Mouse (Mus musculus): ENCODE measurements at regions not wholly inside any gene's neighbourhood (a gene's known extent, or its start where the extent isn't known, plus 50 kb on each side); places are given as distances from the start of the nearest gene placed in this dataset.
"Not testable (repeated sequence)": the region's sequence is repeated elsewhere in the genome, so short reads cannot be mapped to it uniquely, and the experiment has no call there.

GRCm38 (mm10) chr3:7811301-7811700 lies 1191.1 kb upstream of the 1700008P02Rik start:
- not testable (repeated sequence) for DNase-seq

GRCm38 (mm10) chr3:7805121-7805520 lies 1184.9 kb upstream of the 1700008P02Rik start:
- DNase-seq = not testable (repeated sequence)

GRCm38 (mm10) chr3:7804209-7804608 lies 1184.0 kb upstream of the 1700008P02Rik start:
- DNase-seq = no peak

GRCm38 (mm10) chr3:7799486-7799885 lies 1179.2 kb upstream of the 1700008P02Rik start:
- peak; percentile 42 to 57 for DNase-seq

GRCm38 (mm10) chr3:7787665-7788064 lies 1167.4 kb upstream of the 1700008P02Rik start:
- DNase-seq = peak; percentile 87 to 92

GRCm38 (mm10) chr3:7785096-7785495 lies 1164.9 kb upstream of the 1700008P02Rik start:
- peak in 1 of 2 experiments; percentile 5 for DNase-seq

GRCm38 (mm10) chr3:7755445-7755844 lies 1135.2 kb upstream of the 1700008P02Rik start:
- peak; percentile 8 for DNase-seq

GRCm38 (mm10) chr3:7713741-7714140 lies 1093.5 kb upstream of the 1700008P02Rik start:
- no peak for DNase-seq

GRCm38 (mm10) chr3:7713130-7713529 lies 1092.9 kb upstream of the 1700008P02Rik start:
- DNase-seq = no peak

- DNase-seq = no peak
These were observed 1092.2 kb upstream of the 1700008P02Rik start for GRCm38 (mm10) chr3:7712466-7712865.

- no peak for DNase-seq
These were observed 1088.4 kb upstream of the 1700008P02Rik start for GRCm38 (mm10) chr3:7708609-7709008.

GRCm38 (mm10) chr3:7683536-7683935 lies 1063.3 kb upstream of the 1700008P02Rik start:
- DNase-seq = no peak

- DNase-seq = not testable (repeated sequence)
These were observed 1062.6 kb upstream of the 1700008P02Rik start for GRCm38 (mm10) chr3:7682816-7683215.

- DNase-seq = no peak
These were observed 1062.1 kb upstream of the 1700008P02Rik start for GRCm38 (mm10) chr3:7682311-7682710.

- DNase-seq = peak; percentile 6 to 44
These were observed 1049.7 kb upstream of the 1700008P02Rik start for GRCm38 (mm10) chr3:7669956-7670355.

GRCm38 (mm10) chr3:7667851-7668250 lies 1047.6 kb upstream of the 1700008P02Rik start:
- not testable (repeated sequence) for DNase-seq

GRCm38 (mm10) chr3:7666391-7667142 lies 1046.3 kb upstream of the 1700008P02Rik start:
- not testable (repeated sequence) for DNase-seq

All from cerebellum, postnatal 25 days (tissue).